Mouse (Mus musculus): ENCODE data around the gene Tbc1d10b.

GRCm38 (mm10) chr7:127187351-127187750, 20.9 kb downstream of the Tbc1d10b start:
- no peak for TF ChIP-seq CTCF (IDR thresholded peaks at IDR 0.05; ENCODE audit: low read depth)
- no peak for TF ChIP-seq EP300 (IDR thresholded peaks at IDR 0.05; ENCODE audit: low read depth)
